Mouse (Mus musculus) neutrophil, adult 65 days (primary cell): ENCODE data around the gene Olfr1474. TPM values are rescaled to one million over a fixed set of nuclear protein-coding genes. Genes with fewer than 3 reads are reported as not detected.

ENCODE experiments used
- total RNA-seq: library from RNA; stranded (reverse); gene quantifications from 2 replicates; pipeline ENCODE4 v1.2.4, GENCODE M21; 2023

Gene Olfr1474
- total RNA-seq, result not detected in 2 replicates

GRCm38 (mm10) chr19:13469265-13469664 lies at the start of gene Olfr1474:
TSS of gene Olfr1474 (plus strand) at chr19:13469565.

GRCm38 (mm10) chr19:13443109-13443508 lies 26.3 kb upstream of the Olfr1474 start, which contains the start of gene Olfr1471:
TSS of gene Olfr1471 (plus strand) at chr19:13443409.

GRCm38 (mm10) chr19:13455986-13456385 lies 13.4 kb upstream of the Olfr1474 start, which contains the start of gene Olfr1472:
TSS of gene Olfr1472 (minus strand) at chr19:13456086.

GRCm38 (mm10) chr19:13480096-13480495 lies 10.7 kb downstream of the Olfr1474 start, which contains the start of gene Olfr1475:
TSS of gene Olfr1475 (minus strand) at chr19:13480196.

GRCm38 (mm10) chr19:13500246-13500645 lies 30.9 kb downstream of the Olfr1474 start, which contains the start of gene Olfr1477:
TSS of gene Olfr1477 (plus strand) at chr19:13500546.

Other genes starting within 250 kb of the Olfr1474 start
- not detected in 2 replicates for gene Olfr1463, start 238.2 kb upstream of the Olfr1474 start, total RNA-seq
- gene Olfr1465, start 154.0 kb upstream of the Olfr1474 start, total RNA-seq, result not detected in 2 replicates
- gene Olfr1466, start 130.7 kb upstream of the Olfr1474 start, total RNA-seq, result not detected in 2 replicates
- gene Olfr1467, start 107.3 kb upstream of the Olfr1474 start, total RNA-seq, result not detected in 2 replicates
- gene Olfr1469, start 61.7 kb upstream of the Olfr1474 start, total RNA-seq, result not detected in 2 replicates
- gene Olfr1471, start 26.2 kb upstream of the Olfr1474 start, total RNA-seq, result not detected in 2 replicates
- gene Olfr1472, start 13.5 kb upstream of the Olfr1474 start, total RNA-seq, result not detected in 2 replicates
- not detected in 2 replicates for gene Olfr1475, start 10.6 kb downstream of the Olfr1474 start, total RNA-seq
- not detected in 2 replicates for gene Olfr1477, start 31.0 kb downstream of the Olfr1474 start, total RNA-seq
- not detected in 2 replicates for gene Olfr1480, start 58.3 kb downstream of the Olfr1474 start, total RNA-seq
- not detected in 2 replicates for gene Olfr1484, start 113.9 kb downstream of the Olfr1474 start, total RNA-seq
- gene Olfr1487, start 147.8 kb downstream of the Olfr1474 start, total RNA-seq, result not detected in 2 replicates
- gene Olfr1489, start 162.1 kb downstream of the Olfr1474 start, total RNA-seq, result not detected in 2 replicates
- gene Olfr1490, start 181.5 kb downstream of the Olfr1474 start, total RNA-seq, result not detected in 2 replicates
- not detected in 2 replicates for gene Olfr1491, start 227.7 kb downstream of the Olfr1474 start, total RNA-seq